Mouse (Mus musculus): ENCODE results near the gene Cacna1g.

Cacna1g gene

GRCm38 (mm10) chr11:94445300-94445699 lies 28.7 kb downstream of the Cacna1g start:
- DNase-seq (ENCODE audit: low spot score): no peak

GRCm38 (mm10) chr11:94444829-94445228 lies 29.2 kb downstream of the Cacna1g start:
- DNase-seq (ENCODE audit: low spot score): no peak

DNA sequence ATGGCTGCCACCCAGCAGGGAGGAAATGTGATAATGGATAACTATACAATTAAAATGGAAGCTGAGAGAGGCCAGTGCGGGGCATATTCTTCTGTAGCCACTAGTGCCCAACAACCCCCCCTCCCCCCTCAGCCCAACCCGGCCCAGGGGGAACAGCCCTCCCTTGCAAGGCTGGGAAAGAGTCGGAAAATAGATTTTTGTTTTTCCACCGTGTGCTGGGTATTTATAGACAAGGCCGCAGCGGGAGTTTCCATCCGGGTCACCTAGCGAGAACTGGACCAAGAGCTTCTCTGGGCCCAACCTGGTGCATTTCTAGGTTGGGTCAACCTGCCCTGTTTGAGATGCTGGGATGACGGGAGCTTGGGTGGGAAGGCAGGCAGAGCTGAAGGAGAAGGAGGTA lies 32.2 kb downstream of the Cacna1g start:
- DNase-seq (ENCODE audit: low spot score): no peak

DNA sequence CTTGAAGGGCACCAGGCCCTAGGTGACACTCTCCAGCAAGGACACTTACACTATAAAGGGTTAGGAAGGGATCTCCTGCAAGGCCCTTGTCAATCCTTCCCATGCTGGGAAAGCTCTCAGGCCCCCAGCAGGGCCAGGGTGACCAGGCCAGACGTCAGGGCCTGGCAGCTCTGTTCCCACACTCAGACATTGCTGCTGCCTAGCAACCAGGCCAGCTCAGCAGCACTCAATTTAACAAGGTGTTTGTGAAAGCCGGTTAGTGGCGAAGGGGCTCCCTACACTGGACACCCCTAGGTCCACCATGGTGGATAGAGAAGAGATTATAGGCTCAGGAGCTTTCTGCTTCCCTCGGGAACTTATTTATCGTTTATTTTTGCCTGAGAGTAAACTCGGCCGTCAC lies 32.9 kb downstream of the Cacna1g start:
- DNase-seq (ENCODE audit: low spot score): no peak

DNA sequence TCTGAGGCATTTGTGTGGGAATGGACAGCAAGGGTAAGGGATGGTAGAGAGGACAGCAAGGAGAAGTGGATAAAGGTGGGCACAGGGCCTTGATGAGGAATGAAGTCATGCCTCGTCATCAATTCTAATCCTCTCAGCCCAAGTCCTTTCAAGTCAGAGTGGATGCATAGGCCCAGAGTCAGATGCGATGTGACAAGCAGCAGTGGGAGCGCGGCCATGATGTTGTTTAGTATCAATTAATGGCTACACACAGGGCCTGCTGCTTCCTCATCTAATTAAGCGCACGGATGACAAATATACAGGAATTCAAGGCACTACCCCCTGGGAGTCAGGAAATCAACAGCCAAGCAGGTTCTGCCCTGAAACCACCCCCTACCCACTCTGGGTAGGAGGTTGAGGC lies 33.6 kb downstream of the Cacna1g start:
- DNase-seq (ENCODE audit: low spot score): no peak

- no peak for DNase-seq (ENCODE audit: low spot score)
Observed at GRCm38 (mm10) chr11:94429011-94429651, 44.9 kb downstream of the Cacna1g start.

- peak; percentile 68 for DNase-seq (ENCODE audit: low spot score)
Observed at GRCm38 (mm10) chr11:94428091-94428835, 45.7 kb downstream of the Cacna1g start.

DNA sequence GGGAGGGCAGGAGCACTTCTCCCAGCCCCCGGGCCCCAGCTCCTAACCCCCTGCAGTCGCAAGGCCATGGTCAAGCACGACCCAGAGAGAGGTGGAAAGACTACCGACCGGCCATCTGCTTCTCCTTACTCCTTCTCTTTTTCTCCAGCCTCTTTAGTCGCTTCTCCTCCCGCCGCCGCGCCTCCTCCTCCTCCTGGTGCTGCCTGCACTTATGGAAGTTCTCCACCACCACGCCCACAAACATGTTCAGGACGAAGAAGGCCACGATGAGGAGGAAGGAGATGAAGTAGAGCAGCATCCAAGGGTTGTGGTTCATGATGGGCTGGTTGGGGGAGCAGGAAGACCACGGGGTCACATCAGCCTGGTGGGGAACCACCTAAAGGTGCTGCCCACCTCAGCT lies 48.3 kb downstream of the Cacna1g start:
- DNase-seq (ENCODE audit: low spot score): no peak

- no peak for DNase-seq (ENCODE audit: low spot score)
Observed at GRCm38 (mm10) chr11:94425215-94425614, 48.8 kb downstream of the Cacna1g start.

GRCm38 (mm10) chr11:94424380-94424779 lies 49.6 kb downstream of the Cacna1g start:
- no peak for DNase-seq (ENCODE audit: low spot score)

DNA sequence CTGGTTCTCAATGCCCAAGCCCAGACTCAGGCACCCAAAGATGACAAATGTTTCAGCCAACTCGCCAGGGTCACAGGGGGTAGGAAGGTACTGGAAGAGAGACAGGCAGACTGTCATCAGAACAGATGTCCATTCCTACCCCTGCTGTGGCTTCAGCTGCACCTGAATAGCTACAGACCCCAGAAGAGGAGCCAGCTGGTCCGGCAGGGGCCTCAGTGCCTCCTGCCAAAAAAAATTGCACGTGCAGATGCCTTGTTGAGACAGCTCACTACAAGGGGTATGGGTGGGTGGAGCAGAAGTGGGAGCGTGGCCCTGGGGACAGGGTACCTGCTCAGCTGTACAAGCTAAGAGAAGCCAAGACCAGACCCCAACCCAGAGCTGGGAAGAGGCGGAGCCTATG lies 50.1 kb downstream of the Cacna1g start:
- no peak for DNase-seq (ENCODE audit: low spot score)

DNA sequence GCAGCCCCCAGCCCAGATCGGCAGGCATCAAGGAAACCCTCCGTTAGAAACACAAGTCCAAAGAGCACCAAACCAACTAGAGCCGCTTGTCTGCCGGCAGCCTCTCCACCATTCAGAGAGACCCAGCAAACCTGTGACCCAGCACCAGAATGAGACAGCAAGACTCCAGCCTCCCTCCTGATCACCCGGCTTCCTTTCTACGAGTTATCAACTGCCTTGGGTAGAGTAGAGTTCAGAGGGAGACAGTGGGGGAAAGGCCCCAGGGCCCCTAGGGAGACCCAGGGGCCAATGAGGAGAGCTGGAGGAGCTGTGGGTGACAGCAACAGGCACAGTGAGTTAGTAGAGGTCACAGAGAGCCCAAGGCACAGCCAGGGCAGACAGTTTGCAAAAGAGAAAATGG lies 53.0 kb downstream of the Cacna1g start:
- DNase-seq (ENCODE audit: low spot score): no peak

- no peak for DNase-seq (ENCODE audit: low spot score)
Observed at GRCm38 (mm10) chr11:94420325-94420724, 53.7 kb downstream of the Cacna1g start.

DNA sequence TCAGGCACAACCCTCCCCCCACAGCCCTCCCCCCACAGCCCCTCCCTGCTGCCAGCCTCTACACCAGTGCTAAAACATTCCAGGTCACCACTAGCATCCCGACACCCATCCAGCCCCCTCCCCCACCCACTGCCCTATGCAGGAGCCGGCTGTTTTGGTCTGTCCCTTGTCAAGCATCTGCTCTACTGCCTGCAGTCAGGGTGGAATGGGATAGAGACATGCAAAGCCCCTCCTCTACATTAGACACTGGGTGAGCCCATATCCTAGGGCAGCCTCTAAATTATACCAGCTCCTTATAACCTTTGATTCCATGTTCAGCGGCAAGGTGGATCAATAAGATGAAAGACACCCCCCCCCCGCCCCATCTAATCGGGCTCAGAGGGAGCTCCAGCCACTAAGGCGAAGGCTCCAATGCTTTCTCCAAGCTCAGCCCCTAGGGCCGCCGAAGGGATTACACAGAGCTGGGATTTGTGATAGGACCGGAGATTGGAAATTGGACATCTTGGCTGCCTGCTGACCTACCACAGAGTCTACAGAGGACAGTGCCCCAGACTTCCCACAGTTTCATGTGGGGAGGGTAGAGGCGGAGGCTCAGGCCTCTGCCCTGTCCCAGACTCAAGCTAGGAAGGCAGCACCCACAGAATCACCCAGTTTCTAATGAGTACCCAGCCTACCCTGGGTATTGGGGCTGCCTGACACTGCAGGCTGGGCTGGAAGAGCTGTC lies 54.8 kb downstream of the Cacna1g start:
- no peak for DNase-seq (ENCODE audit: low spot score)

GRCm38 (mm10) chr11:94414042-94414441 lies 60.0 kb downstream of the Cacna1g start:
- no peak for DNase-seq (ENCODE audit: low spot score)

GRCm38 (mm10) chr11:94413516-94413915 lies 60.5 kb downstream of the Cacna1g start:
- DNase-seq (ENCODE audit: low spot score): no peak

GRCm38 (mm10) chr11:94412998-94413469 lies 61.0 kb downstream of the Cacna1g start:
- no peak for DNase-seq (ENCODE audit: low spot score)

DNA sequence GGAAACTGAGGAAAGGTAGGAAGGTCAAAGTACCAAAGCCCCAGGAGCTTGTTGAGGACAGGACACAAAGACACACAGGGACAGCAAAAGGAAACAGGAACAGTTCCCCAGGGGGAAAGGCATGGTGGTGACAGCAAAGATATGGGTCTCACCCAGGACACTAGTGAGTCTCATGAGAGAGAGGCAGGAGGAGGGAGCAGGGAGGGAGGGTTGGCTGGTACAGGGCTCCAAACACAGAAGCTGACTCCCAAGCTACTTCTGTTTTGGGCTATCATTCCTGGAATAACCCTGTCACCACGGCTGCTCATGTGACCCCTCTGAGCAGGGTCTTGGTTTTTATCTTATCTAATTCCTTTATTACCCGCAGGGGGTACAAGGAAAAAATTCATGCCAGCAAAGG lies 61.4 kb downstream of the Cacna1g start:
- DNase-seq (ENCODE audit: low spot score): no peak

DNA sequence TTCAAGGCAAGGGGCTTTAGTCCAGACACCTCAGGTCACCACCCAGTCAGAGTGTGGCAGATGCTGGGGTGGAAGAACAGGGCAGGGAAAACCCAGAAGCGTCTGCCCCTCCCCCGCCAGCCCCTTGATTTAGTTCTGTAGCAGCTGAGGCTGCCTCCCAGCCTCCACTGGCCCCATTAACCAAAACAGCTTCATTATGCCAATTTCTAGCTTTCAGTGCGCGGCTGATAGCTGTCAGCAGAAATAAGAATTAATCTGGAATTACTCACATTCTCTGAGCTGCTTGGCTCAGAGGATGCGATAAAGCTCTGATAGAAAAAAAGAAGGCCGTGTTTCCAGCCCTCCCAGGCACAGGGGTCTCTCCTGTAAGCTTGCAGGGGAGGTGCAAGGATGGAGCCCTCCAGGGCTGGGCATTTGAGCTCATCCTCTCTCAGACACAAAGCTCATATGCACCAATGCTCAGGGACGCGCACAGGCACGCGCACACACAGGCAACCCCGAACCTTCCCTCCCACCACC lies 66.1 kb downstream of the Cacna1g start:
- no peak for DNase-seq (ENCODE audit: low spot score)

- DNase-seq (ENCODE audit: low spot score): no peak
Observed at GRCm38 (mm10) chr11:94405348-94405747, 68.7 kb downstream of the Cacna1g start.

GRCm38 (mm10) chr11:94404641-94405260 lies 69.2 kb downstream of the Cacna1g start:
- peak; percentile 45 for DNase-seq (ENCODE audit: low spot score)

DNA sequence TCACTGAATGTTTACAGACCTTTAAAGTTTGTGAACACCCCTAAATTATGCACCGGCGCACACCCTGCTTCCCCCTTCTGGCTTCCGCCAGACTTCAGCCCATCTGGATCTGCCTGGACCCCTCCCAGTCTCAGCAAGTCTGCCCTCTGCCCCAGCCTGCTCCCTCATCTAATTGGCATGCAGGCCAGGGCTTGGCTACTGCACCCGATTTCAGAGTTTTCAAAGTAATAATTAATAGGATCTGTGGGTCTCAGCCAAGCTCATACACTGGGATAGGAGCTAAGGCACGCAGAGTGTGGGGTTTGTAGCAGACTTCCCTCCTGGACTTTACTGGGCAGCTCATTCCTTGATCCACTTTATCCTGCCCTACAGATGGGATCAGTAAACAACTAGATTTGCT lies 69.8 kb downstream of the Cacna1g start:
- no peak for DNase-seq (ENCODE audit: low spot score)

All from ovary, adult 18-20 months (tissue).